Mouse (Mus musculus): ENCODE data around the gene Gm20481. TPM values are rescaled to one million over a fixed set of nuclear protein-coding genes. Genes with fewer than 3 reads are reported as not detected.
A peak's percentile ranks its signal among the peaks of the same experiment; 100 is the strongest.
"Not testable (repeated sequence)": the region's sequence is repeated elsewhere in the genome, so short reads cannot be mapped to it uniquely, and the experiment has no call there.

Gene Gm20481
- total RNA-seq, 2 experiments from 2014 or later, result not detected

- no peak for DNase-seq
- intact Hi-C loops (cut with DNase I), result no loop called here
These were observed 31.9 kb downstream of the Gm20481 start for GRCm38 (mm10) chr17:35001452-35002152.

- DNase-seq, result no peak
- intact Hi-C loops (cut with DNase I), result no loop called here
These were observed 32.6 kb downstream of the Gm20481 start for GRCm38 (mm10) chr17:35002153-35002865.

GRCm38 (mm10) chr17:35003022-35003838 is 33.5 kb downstream of the Gm20481 start:
- no peak for DNase-seq
- intact Hi-C loops (cut with DNase I), result no loop called here

GRCm38 (mm10) chr17:35004075-35004717 is 34.5 kb downstream of the Gm20481 start:
- intact Hi-C loops (cut with DNase I), result no loop called here
- DNase-seq, result no peak

- DNase-seq, result no peak
- intact Hi-C loops (cut with DNase I), result no loop called here
These were observed 35.4 kb downstream of the Gm20481 start for GRCm38 (mm10) chr17:35005158-35005557.

- DNase-seq; intact Hi-C loops (cut with DNase I): not testable (repeated sequence)
These were observed 36.2 kb downstream of the Gm20481 start for GRCm38 (mm10) chr17:35005902-35006301.

- intact Hi-C loops (cut with DNase I), result no loop called here
- no peak for DNase-seq
These were observed 37.8 kb downstream of the Gm20481 start for GRCm38 (mm10) chr17:35007387-35007991.

GRCm38 (mm10) chr17:35009586-35009985 is 39.9 kb downstream of the Gm20481 start:
- intact Hi-C loops (cut with DNase I), result no loop called here
- DNase-seq, result no peak

- intact Hi-C loops (cut with DNase I), result no loop called here
- no peak for DNase-seq
These were observed 41.7 kb downstream of the Gm20481 start for GRCm38 (mm10) chr17:35011440-35011839.

GRCm38 (mm10) chr17:35012430-35012829 is 42.7 kb downstream of the Gm20481 start:
- intact Hi-C loops (cut with DNase I), result no loop called here
- DNase-seq, result no peak

- intact Hi-C loops (cut with DNase I), result no loop called here
- no peak for DNase-seq
These were observed 43.5 kb downstream of the Gm20481 start for GRCm38 (mm10) chr17:35013221-35013620.

- intact Hi-C loops (cut with DNase I), result no loop called here
- no peak for DNase-seq
These were observed 45.6 kb downstream of the Gm20481 start for GRCm38 (mm10) chr17:35015296-35015695.

- intact Hi-C loops (cut with DNase I), result no loop called here
These were observed 46.7 kb downstream of the Gm20481 start, which contains the start of gene Vwa7 for GRCm38 (mm10) chr17:35016376-35016775. Vwa7 (plus strand) TSS chr17:35016579.

GRCm38 (mm10) chr17:35016791-35017705 is 47.3 kb downstream of the Gm20481 start:
- no peak for DNase-seq
- intact Hi-C loops (cut with DNase I), result no loop called here

More at GRCm38 (mm10) chr17:35016376-35016775, 46.7 kb downstream of the Gm20481 start, which contains the start of gene Vwa7:
- DNase-seq, result peak in 1 of 2 experiments; percentile 49

GRCm38 (mm10) chr17:35017706-35018030 is 48.0 kb downstream of the Gm20481 start:
- DNase-seq, result peak in 1 of 2 experiments; percentile 13
- intact Hi-C loops (cut with DNase I), result no loop called here

- no peak for DNase-seq
- intact Hi-C loops (cut with DNase I), result no loop called here
These were observed 48.5 kb downstream of the Gm20481 start for GRCm38 (mm10) chr17:35018171-35018570.

GRCm38 (mm10) chr17:35019894-35020293 is 50.2 kb downstream of the Gm20481 start:
- intact Hi-C loops (cut with DNase I), result loop anchor here (5.0 kb wide), 1 partner anchor 67 kb away; the partner anchor contains the start of genes Abhd16a and Ly6g6f
- DNase-seq, result no peak

GRCm38 (mm10) chr17:35020551-35020950 is 50.8 kb downstream of the Gm20481 start:
- intact Hi-C loops (cut with DNase I), result loop anchor here (5.0 kb wide), 1 partner anchor 67 kb away; the partner anchor contains the start of genes Abhd16a and Ly6g6f
- DNase-seq, result no peak

Measured in gastrocnemius, postnatal 36 days (tissue).